ENCODE assay signal across 27 mouse cellular contexts in the genomic region with DNA sequence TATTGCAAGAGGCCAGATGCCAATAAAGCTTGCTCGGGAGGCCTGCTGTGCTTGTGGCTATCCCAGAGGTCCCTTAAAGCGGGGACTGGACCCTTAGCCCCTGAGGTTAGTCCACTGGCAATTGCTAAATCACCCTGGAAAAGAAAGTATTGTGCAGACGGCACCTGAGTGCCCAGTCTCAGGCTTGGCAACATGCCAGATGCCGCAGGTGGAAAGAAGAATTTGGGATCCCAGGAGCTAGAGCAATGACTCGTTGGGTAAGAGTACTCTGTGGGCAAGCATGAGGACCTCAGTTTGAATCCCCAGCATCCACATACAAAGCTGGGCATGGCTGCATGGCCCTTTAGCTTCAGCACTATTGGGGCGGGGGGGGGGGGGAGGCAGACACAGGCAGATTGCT. TPM values are rescaled to one million over a fixed set of nuclear protein-coding genes. Genes with fewer than 3 reads are reported as not detected.
A peak's percentile ranks its signal among the peaks of the same experiment; 100 is the strongest.
DNase-seq lines count a peak whose midpoint lies in the region; ATAC-seq and TF ChIP-seq lines count a peak whose summit lies in the region.
"Had no signal": no experiment of that assay in that cellular context is flagged by ENCODE, and none has a peak within 500 bp of the region (broad histone marks: within the 10 kb centered on the region; RNA-seq: fewer than 3 reads in every experiment).

No protein-coding gene starts in this region.

- no peaks in the 10 kb centered on the region; the same call in 1 of the 2 replicates for H3K36me3 ChIP-seq in embryonic facial prominence, embryonic 11.5 days (replicated peaks; ENCODE audit: control insufficient read depth, insufficient read depth, low read depth, low read length)
- peaks cover 9% of the 10 kb centered on the region; the same call in 1 of the 2 replicates for H3K36me3 ChIP-seq in embryonic facial prominence, embryonic 10.5 days (replicated peaks)
- no peaks in the 10 kb centered on the region for H3K36me3 ChIP-seq in liver, adult 2 months (ENCODE audit: control insufficient read depth, insufficient read depth, low read length)
- no peaks in the 10 kb centered on the region for H3K36me3 ChIP-seq in liver, embryonic 11.5 days (ENCODE audit: control insufficient read depth, insufficient read depth, low read length)
- H3K36me3 ChIP-seq in forebrain, embryonic 10.5 days (replicated peaks): peaks cover 3% of the 10 kb centered on the region; the same call in 1 of the 2 replicates
- H3K36me3 ChIP-seq: embryonic facial prominence, embryonic 15.5 days; G1E; heart, embryonic 13.5 days; intestine, embryonic 15.5 days; liver, embryonic 15.5 days; lung, embryonic 15.5 days had no signal

- 64% methylated on average over 6 of the region's 6 CpGs for WGBS in embryonic facial prominence, embryonic 11.5 days
- 79% methylated on average over 6 of the region's 6 CpGs for WGBS in embryonic facial prominence, embryonic 10.5 days
- 52% methylated on average over 6 of the region's 6 CpGs for WGBS in liver, adult 2 months
- WGBS in liver, embryonic 11.5 days: 88% methylated on average over 6 of the region's 6 CpGs
- 90% methylated on average over 6 of the region's 6 CpGs for WGBS in forebrain, embryonic 10.5 days

- no peak overlapping the region for H3K4me3 ChIP-seq in embryonic facial prominence, embryonic 11.5 days (ENCODE audit: low read depth, low read length)
- H3K4me3 ChIP-seq in embryonic facial prominence, embryonic 10.5 days: no peak overlapping the region
- H3K4me3 ChIP-seq in liver, adult 2 months (ENCODE audit: insufficient read depth, low read depth, low read length): no peak overlapping the region
- no peak overlapping the region for H3K4me3 ChIP-seq in liver, embryonic 11.5 days (ENCODE audit: low read depth, low read length)
- H3K4me3 ChIP-seq in forebrain, embryonic 10.5 days: no peak overlapping the region
- H3K4me3 ChIP-seq: embryonic facial prominence, embryonic 15.5 days; heart, embryonic 13.5 days; intestine, embryonic 15.5 days; layer of hippocampus, adult 2 months; liver, embryonic 15.5 days; lung, embryonic 15.5 days had no signal

- TF ChIP-seq POLR2A in liver, adult 2 months (IDR thresholded peaks at IDR 0.05; ENCODE audit: extremely low read depth, insufficient read depth, low read length): no peak

- DNase-seq in embryonic facial prominence, embryonic 11.5 days (ENCODE audit: low spot score): peak; percentile 33
- no peak for DNase-seq in embryonic facial prominence, embryonic 10.5 days (ENCODE audit: low spot score)
- peak; percentile 27 for DNase-seq in liver, adult 2 months (ENCODE audit: extremely low read depth, low read depth, low spot score)
- DNase-seq in liver, embryonic 11.5 days (ENCODE audit: low spot score): no peak
- peak; percentile 52 to 71 for DNase-seq in cerebellum, postnatal 25 days
- DNase-seq in forebrain, embryonic 10.5 days (ENCODE audit: extremely low spot score, low spot score): no peak
- DNase-seq: adrenal gland, adult 2 months; B cell, adult 2 months; gastrocnemius, postnatal 14 days; heart, adult 18-20 months; kidney, adult 9 months; kidney, postnatal 14 days; layer of hippocampus, postnatal 36 days; lung, postnatal 36 days; midbrain, embryonic 14.5 days; right cerebral cortex, postnatal 14 days had no signal

- no peak overlapping the region for H3K9ac ChIP-seq in embryonic facial prominence, embryonic 11.5 days (replicated peaks; ENCODE audit: low read length)
- no peak overlapping the region for H3K9ac ChIP-seq in liver, adult 2 months (ENCODE audit: low read depth, low read length)
- H3K9ac ChIP-seq in liver, embryonic 11.5 days (ENCODE audit: low read depth, low read length): no peak overlapping the region
- H3K9ac ChIP-seq: embryonic facial prominence, embryonic 15.5 days; heart, embryonic 13.5 days; hindbrain, embryonic 14.5 days; intestine, embryonic 15.5 days; liver, embryonic 15.5 days; lung, embryonic 15.5 days had no signal

- peaks cover 29% of the 10 kb centered on the region; the same call in 1 of the 2 replicates for H3K79me2 ChIP-seq in liver, adult 2 months (ENCODE audit: control insufficient read depth, insufficient read depth, low read length)

- no peaks in the 10 kb centered on the region for H3K9me3 ChIP-seq in embryonic facial prominence, embryonic 11.5 days (replicated peaks; ENCODE audit: control insufficient read depth, low read length)
- H3K9me3 ChIP-seq in embryonic facial prominence, embryonic 10.5 days: 0 out of 2 replicates have a peak, but pooled peaks cover 3% of the 10 kb centered on the region
- no peaks in the 10 kb centered on the region for H3K9me3 ChIP-seq in liver, embryonic 11.5 days (ENCODE audit: control insufficient read depth, low read length)
- no peaks in the 10 kb centered on the region for H3K9me3 ChIP-seq in forebrain, embryonic 10.5 days
- H3K9me3 ChIP-seq: embryonic facial prominence, embryonic 15.5 days; heart, embryonic 13.5 days; intestine, embryonic 15.5 days; liver, embryonic 15.5 days; lung, embryonic 15.5 days had no signal

- no peak for TF ChIP-seq CTCF in liver, adult 2 months (IDR thresholded peaks at IDR 0.05; ENCODE audit: low read depth, low read length)

- no peak overlapping the region for H3K4me2 ChIP-seq in embryonic facial prominence, embryonic 11.5 days (ENCODE audit: low read depth, low read length)
- H3K4me2 ChIP-seq in liver, embryonic 11.5 days: no peak overlapping the region
- H3K4me2 ChIP-seq: embryonic facial prominence, embryonic 15.5 days; heart, embryonic 13.5 days; hindbrain, embryonic 14.5 days; intestine, embryonic 15.5 days; liver, embryonic 15.5 days; lung, embryonic 15.5 days had no signal

- H3K27ac ChIP-seq in embryonic facial prominence, embryonic 11.5 days (replicated peaks; ENCODE audit: low read depth, low read length): no peak overlapping the region
- no peak overlapping the region for H3K27ac ChIP-seq in embryonic facial prominence, embryonic 10.5 days (replicated peaks)
- no peak overlapping the region for H3K27ac ChIP-seq in liver, adult 2 months (replicated peaks; ENCODE audit: insufficient read depth, low read depth, low read length)
- no peak overlapping the region for H3K27ac ChIP-seq in liver, embryonic 11.5 days (ENCODE audit: low read depth, low read length)
- no peak overlapping the region for H3K27ac ChIP-seq in forebrain, embryonic 10.5 days
- H3K27ac ChIP-seq: embryonic facial prominence, embryonic 15.5 days; heart, embryonic 13.5 days; hindbrain, embryonic 14.5 days; intestine, embryonic 15.5 days; layer of hippocampus, adult 2 months; liver, embryonic 15.5 days; lung, embryonic 15.5 days had no signal

- H3K4me1 ChIP-seq in embryonic facial prominence, embryonic 11.5 days (ENCODE audit: control insufficient read depth, insufficient read depth, low read length): peaks cover 3% of the 10 kb centered on the region; the same call in 1 of the 2 replicates
- H3K4me1 ChIP-seq in embryonic facial prominence, embryonic 10.5 days: peaks cover 53% of the 10 kb centered on the region
- 0 out of 2 replicates have a peak, but pooled peaks cover 4% of the 10 kb centered on the region for H3K4me1 ChIP-seq in liver, adult 2 months (ENCODE audit: control insufficient read depth, insufficient read depth, low read length)
- H3K4me1 ChIP-seq in liver, embryonic 11.5 days (replicated peaks; ENCODE audit: control insufficient read depth, insufficient read depth, low read length): peaks cover 12% of the 10 kb centered on the region; the same call in 1 of the 2 replicates
- H3K4me1 ChIP-seq in forebrain, embryonic 10.5 days: peaks cover 49% of the 10 kb centered on the region

- no peaks in the 10 kb centered on the region for H3K27me3 ChIP-seq in embryonic facial prominence, embryonic 11.5 days (ENCODE audit: control insufficient read depth, insufficient read depth, low read length)
- H3K27me3 ChIP-seq in embryonic facial prominence, embryonic 10.5 days (replicated peaks; ENCODE audit: low read depth, poor library complexity, severe bottlenecking): no peaks in the 10 kb centered on the region
- H3K27me3 ChIP-seq in liver, adult 2 months (ENCODE audit: control insufficient read depth, insufficient read depth, low read length): no peaks in the 10 kb centered on the region
- no peaks in the 10 kb centered on the region for H3K27me3 ChIP-seq in liver, embryonic 11.5 days (replicated peaks; ENCODE audit: control insufficient read depth, insufficient read depth, low read length)
- no peaks in the 10 kb centered on the region for H3K27me3 ChIP-seq in forebrain, embryonic 10.5 days (ENCODE audit: poor library complexity, severe bottlenecking)
- H3K27me3 ChIP-seq: CH12.LX; embryonic facial prominence, embryonic 15.5 days; heart, embryonic 13.5 days; intestine, embryonic 15.5 days; liver, embryonic 15.5 days; lung, embryonic 15.5 days had no signal

- no peak for ATAC-seq in embryonic facial prominence, embryonic 11.5 days (replicated peaks; ENCODE audit: insufficient number of reproducible peaks, low FRiP score, low TSS enrichment, low read depth)
- ATAC-seq in liver, embryonic 11.5 days (replicated peaks; ENCODE audit: low FRiP score): no peak
- no peak for ATAC-seq in megakaryocyte, adult 5-6 weeks (ENCODE audit: poor library complexity, severe bottlenecking)
- ATAC-seq: forebrain, embryonic 16.5 days; intestine, embryonic 15.5 days had no signal

RNA-seq across cellular contexts. Expression of gene Foxn3, which starts 35.9 kb away (rescaled TPM):
- 80.5 and 83.1 TPM in 2 replicates for polyA plus RNA-seq in embryonic facial prominence, embryonic 11.5 days (2014; fragmentation: Nextera tagmentation; extraction: Ambion mirVana)
- polyA plus RNA-seq in embryonic facial prominence, embryonic 10.5 days (2016; fragmentation: Nextera tagmentation; extraction: Ambion mirVana): 64.7 and 65.3 TPM in 2 replicates
- total RNA-seq in liver, adult 2 months (2014; rRNA removed): 21.1 and 23.9 TPM in 2 replicates
- 22.4 and 27.3 TPM in 2 replicates for polyA plus RNA-seq in liver, adult 2 months (2012; rRNA removed)
- polyA plus RNA-seq in liver, embryonic 11.5 days (2014; fragmentation: Nextera tagmentation; extraction: Ambion mirVana): 50.2 and 52.7 TPM in 2 replicates
- 46.4 and 47.3 TPM in 2 replicates for polyA plus RNA-seq in forebrain, embryonic 10.5 days (2016; fragmentation: Nextera tagmentation; extraction: Ambion mirVana)
- 43.6 and 45.6 TPM in 2 replicates for total RNA-seq in megakaryocyte, adult 5-6 weeks (2015)
- 17.4 and 19.6 TPM in 2 replicates for total RNA-seq in megakaryocyte, adult 5-6 weeks (2017)

Comparison
In these comparisons a context has a peak if more than half of its experiments do, and no peak if none do; other contexts are left out.
1. DNase-seq: peak in embryonic facial prominence, embryonic 11.5 days (single experiment), liver, adult 2 months (single experiment) and cerebellum, postnatal 25 days (2 of 2); none in embryonic facial prominence, embryonic 10.5 days (single experiment), liver, embryonic 11.5 days (single experiment) and forebrain, embryonic 10.5 days (single experiment).